Mouse (Mus musculus): ENCODE measurements around the gene Csnk2b. TPM values are rescaled to one million over a fixed set of nuclear protein-coding genes. Genes with fewer than 3 reads are reported as not detected.
A peak's percentile ranks its signal among the peaks of the same experiment; 100 is the strongest.

Gene Csnk2b
- polyA plus RNA-seq, 1 experiment from 2014 or later: 262 TPM

- 88% methylated on average over 15 of the region's 15 CpGs for WGBS
- no peak overlapping the region for H3K27ac ChIP-seq
- no peak overlapping the region for H3K9ac ChIP-seq
- H3K9me3 ChIP-seq: no peaks in the 10 kb centered on the region
- ATAC-seq (ENCODE audit: insufficient read depth, low FRiP score, low read depth): no peak
- peaks cover 9% of the 10 kb centered on the region for H3K4me1 ChIP-seq
- no peaks in the 10 kb centered on the region for H3K27me3 ChIP-seq (replicated peaks)
- H3K36me3 ChIP-seq: peaks cover 54% of the 10 kb centered on the region
- H3K4me3 ChIP-seq (replicated peaks): no peak overlapping the region
- no peak overlapping the region for H3K4me2 ChIP-seq
Measured at GRCm38 (mm10) chr17:35094475-35095365, 27.1 kb downstream of the Csnk2b start.

GRCm38 (mm10) chr17:35092403-35093198 is 29.3 kb downstream of the Csnk2b start:
- Histone ChIP-seq H3K4me2 (no peak overlapping the region), H3K27ac (no peak overlapping the region), H3K4me1 (peaks cover 9% of the 10 kb centered on the region), H3K9me3 (no peaks in the 10 kb centered on the region), H3K9ac (no peak overlapping the region), H3K27me3 (replicated peaks) (no peaks in the 10 kb centered on the region), H3K4me3 (replicated peaks) (no peak overlapping the region), H3K36me3 (peaks cover 46% of the 10 kb centered on the region)
- no peak for ATAC-seq (ENCODE audit: insufficient read depth, low FRiP score, low read depth)
- WGBS: 91% methylated on average over 14 of the region's 14 CpGs

GRCm38 (mm10) chr17:35090166-35090932 is 31.5 kb downstream of the Csnk2b start:
- Histone ChIP-seq H3K4me1 (peaks cover 9% of the 10 kb centered on the region), H3K9ac (peak overlapping the region; percentile 80), H3K4me3 (replicated peaks) (peak overlapping the region; percentile 70), H3K9me3 (no peaks in the 10 kb centered on the region), H3K4me2 (peak overlapping the region; percentile 60), H3K27me3 (replicated peaks) (no peaks in the 10 kb centered on the region), H3K36me3 (peaks cover 28% of the 10 kb centered on the region), H3K27ac (0 out of 2 replicates have a peak overlapping the region, but pooled peaks have one; percentile 97)
- peak; percentile 8; the same call in 1 of the 2 replicates for ATAC-seq (ENCODE audit: insufficient read depth, low FRiP score, low read depth)
- 60% methylated on average over 8 of the region's 8 CpGs for WGBS

- H3K27me3 ChIP-seq (replicated peaks): no peaks in the 10 kb centered on the region
- ATAC-seq (ENCODE audit: insufficient read depth, low FRiP score, low read depth): peak; percentile 95
- 3% methylated on average over 67 of the region's 67 CpGs for WGBS
- H3K4me1 ChIP-seq: peaks cover 9% of the 10 kb centered on the region
- H3K36me3 ChIP-seq: peaks cover 19% of the 10 kb centered on the region
- H3K4me2 ChIP-seq: peak within 1 kb of the TSS; percentile 60
- peak within 1 kb of the TSS; percentile 70 for H3K4me3 ChIP-seq (replicated peaks)
- H3K9me3 ChIP-seq: no peaks in the 10 kb centered on the region
- H3K9ac ChIP-seq: peak within 1 kb of the TSS; percentile 80
- H3K27ac ChIP-seq: peak within 1 kb of the TSS; percentile 97
Measured at GRCm38 (mm10) chr17:35088825-35089644, 32.8 kb downstream of the Csnk2b start, which contains the start of gene Abhd16a. Gene Abhd16a (plus strand): TSS chr17:35089263.

GRCm38 (mm10) chr17:35088151-35088550 is 33.7 kb downstream of the Csnk2b start:
- Histone ChIP-seq H3K27ac (no peak overlapping the region), H3K9ac (no peak overlapping the region), H3K27me3 (replicated peaks) (no peaks in the 10 kb centered on the region), H3K4me2 (no peak overlapping the region), H3K9me3 (no peaks in the 10 kb centered on the region), H3K36me3 (peaks cover 17% of the 10 kb centered on the region), H3K4me1 (peaks cover 9% of the 10 kb centered on the region), H3K4me3 (replicated peaks) (no peak overlapping the region)
- 50% methylated on average over 2 of the region's 2 CpGs for WGBS
- no peak for ATAC-seq (ENCODE audit: insufficient read depth, low FRiP score, low read depth)

- H3K9ac ChIP-seq: no peak within 1 kb of the TSS
- no peaks in the 10 kb centered on the region for H3K9me3 ChIP-seq
- H3K4me1 ChIP-seq: peaks cover 5% of the 10 kb centered on the region
- no peak for ATAC-seq (ENCODE audit: insufficient read depth, low FRiP score, low read depth)
- H3K27ac ChIP-seq: no peak within 1 kb of the TSS
- WGBS: 56% methylated on average over 7 of the region's 7 CpGs
- no peaks in the 10 kb centered on the region for H3K27me3 ChIP-seq (replicated peaks)
- H3K4me2 ChIP-seq: no peak within 1 kb of the TSS
- H3K36me3 ChIP-seq: no peaks in the 10 kb centered on the region
- H3K4me3 ChIP-seq (replicated peaks): no peak within 1 kb of the TSS
Measured at GRCm38 (mm10) chr17:35085208-35085865, 36.5 kb downstream of the Csnk2b start, which contains the start of gene Ly6g6f. Gene Ly6g6f (minus strand): TSS chr17:35085610.

- Histone ChIP-seq H3K9me3 (no peaks in the 10 kb centered on the region), H3K4me2 (no peak overlapping the region), H3K27me3 (replicated peaks) (no peaks in the 10 kb centered on the region), H3K4me3 (replicated peaks) (no peak overlapping the region), H3K4me1 (0 out of 2 replicates have a peak, but pooled peaks cover 3% of the 10 kb centered on the region), H3K9ac (no peak overlapping the region), H3K27ac (no peak overlapping the region), H3K36me3 (no peaks in the 10 kb centered on the region)
- ATAC-seq (ENCODE audit: insufficient read depth, low FRiP score, low read depth): no peak
- WGBS: 75% methylated on average over 3 of the region's 3 CpGs
Measured at GRCm38 (mm10) chr17:35083929-35084497, 37.8 kb downstream of the Csnk2b start.

GRCm38 (mm10) chr17:35082841-35083576 is 38.8 kb downstream of the Csnk2b start:
- Histone ChIP-seq H3K9ac (no peak overlapping the region), H3K36me3 (no peaks in the 10 kb centered on the region), H3K27ac (no peak overlapping the region), H3K4me2 (no peak overlapping the region), H3K27me3 (replicated peaks) (no peaks in the 10 kb centered on the region), H3K4me1 (0 out of 2 replicates have a peak, but pooled peaks cover 3% of the 10 kb centered on the region), H3K9me3 (no peaks in the 10 kb centered on the region), H3K4me3 (replicated peaks) (no peak overlapping the region)
- ATAC-seq (ENCODE audit: insufficient read depth, low FRiP score, low read depth): no peak
- 81% methylated on average over 16 of the region's 16 CpGs for WGBS

- 82% methylated on average over 4 of the region's 4 CpGs for WGBS
- no peak overlapping the region for H3K27ac ChIP-seq
- H3K36me3 ChIP-seq: no peaks in the 10 kb centered on the region
- no peak overlapping the region for H3K9ac ChIP-seq
- H3K9me3 ChIP-seq: no peaks in the 10 kb centered on the region
- no peak for ATAC-seq (ENCODE audit: insufficient read depth, low FRiP score, low read depth)
- peaks cover 10% of the 10 kb centered on the region for H3K4me1 ChIP-seq
- no peak overlapping the region for H3K4me3 ChIP-seq (replicated peaks)
- H3K27me3 ChIP-seq (replicated peaks): no peaks in the 10 kb centered on the region
- no peak overlapping the region for H3K4me2 ChIP-seq
Measured at GRCm38 (mm10) chr17:35080710-35081109, 41.1 kb downstream of the Csnk2b start.

- 45% methylated on average over 6 of the region's 6 CpGs for WGBS
Measured at GRCm38 (mm10) chr17:35080248-35080647, 41.6 kb downstream of the Csnk2b start.

More at GRCm38 (mm10) chr17:35080248-35080647, 41.6 kb downstream of the Csnk2b start:
- peaks cover 10% of the 10 kb centered on the region for H3K4me1 ChIP-seq
- H3K9me3 ChIP-seq: no peaks in the 10 kb centered on the region
- no peak for ATAC-seq (ENCODE audit: insufficient read depth, low FRiP score, low read depth)
- no peaks in the 10 kb centered on the region for H3K36me3 ChIP-seq
- H3K27me3 ChIP-seq (replicated peaks): no peaks in the 10 kb centered on the region
- H3K9ac ChIP-seq: no peak overlapping the region
- H3K4me2 ChIP-seq: 0 out of 2 replicates have a peak overlapping the region, but pooled peaks have one; percentile 8
- H3K4me3 ChIP-seq (replicated peaks): no peak overlapping the region
- peak overlapping the region; percentile 18; the same call in 1 of the 2 replicates for H3K27ac ChIP-seq
